Comparison of ENCODE assay signal across 18 mouse cellular contexts in genomic region chr6:147061630-147062029, GRCm38 (mm10). TPM values are rescaled to one million over a fixed set of nuclear protein-coding genes. Genes with fewer than 3 reads are reported as not detected.
DNase-seq lines count a peak whose midpoint lies in the region; ATAC-seq lines count a peak whose summit lies in the region.
"Had no signal": no experiment of that assay in that cellular context is flagged by ENCODE, and none has a peak within 500 bp of the region (broad histone marks: within the 10 kb centered on the region; RNA-seq: fewer than 3 reads in every experiment).

No protein-coding gene starts in this region.

- no peak overlapping the region for H3K4me3 ChIP-seq in liver, embryonic 11.5 days (ENCODE audit: low read depth, low read length)
- no peak overlapping the region for H3K4me3 ChIP-seq in liver, embryonic 12.5 days
- no peak overlapping the region for H3K4me3 ChIP-seq in forebrain, embryonic 12.5 days (replicated peaks)
- H3K4me3 ChIP-seq in hindbrain, embryonic 16.5 days (ENCODE audit: low read length): no peak overlapping the region
- H3K4me3 ChIP-seq in neural tube, embryonic 14.5 days (ENCODE audit: low read depth, low read length): no peak overlapping the region
- no peak overlapping the region for H3K4me3 ChIP-seq in kidney, embryonic 14.5 days (ENCODE audit: low read length)
- H3K4me3 ChIP-seq: left cerebral cortex, adult 2 months; limb, embryonic 13.5 days; stomach, embryonic 15.5 days had no signal

- no peak overlapping the region for H3K4me2 ChIP-seq in liver, embryonic 11.5 days
- H3K4me2 ChIP-seq in liver, embryonic 12.5 days: no peak overlapping the region
- no peak overlapping the region for H3K4me2 ChIP-seq in forebrain, embryonic 12.5 days
- no peak overlapping the region for H3K4me2 ChIP-seq in hindbrain, embryonic 16.5 days (ENCODE audit: low read length)
- no peak overlapping the region; the same call in 1 of the 2 replicates for H3K4me2 ChIP-seq in neural tube, embryonic 14.5 days (ENCODE audit: low read depth, low read length)
- no peak overlapping the region for H3K4me2 ChIP-seq in kidney, embryonic 14.5 days (replicated peaks; ENCODE audit: low read depth, low read length)
- H3K4me2 ChIP-seq: lung, embryonic 14.5 days; stomach, embryonic 15.5 days had no signal

- no peaks in the 10 kb centered on the region for H3K27me3 ChIP-seq in liver, embryonic 11.5 days (replicated peaks; ENCODE audit: control insufficient read depth, insufficient read depth, low read length)
- no peaks in the 10 kb centered on the region for H3K27me3 ChIP-seq in liver, embryonic 12.5 days (replicated peaks)
- H3K27me3 ChIP-seq in forebrain, embryonic 12.5 days: no peaks in the 10 kb centered on the region
- H3K27me3 ChIP-seq in hindbrain, embryonic 16.5 days (replicated peaks; ENCODE audit: control insufficient read depth, insufficient read depth, low read length): no peaks in the 10 kb centered on the region
- H3K27me3 ChIP-seq in neural tube, embryonic 14.5 days (ENCODE audit: control insufficient read depth, insufficient read depth, low read length): no peaks in the 10 kb centered on the region
- H3K27me3 ChIP-seq in kidney, embryonic 14.5 days (ENCODE audit: control insufficient read depth, insufficient read depth, low read length): no peaks in the 10 kb centered on the region
- H3K27me3 ChIP-seq: limb, embryonic 13.5 days; stomach, embryonic 15.5 days had no signal

- H3K27ac ChIP-seq in liver, embryonic 11.5 days (ENCODE audit: low read depth, low read length): no peak overlapping the region
- no peak overlapping the region for H3K27ac ChIP-seq in liver, embryonic 12.5 days
- peak overlapping the region; percentile 46; the same call in 1 of the 2 replicates for H3K27ac ChIP-seq in forebrain, embryonic 12.5 days
- H3K27ac ChIP-seq in hindbrain, embryonic 16.5 days (ENCODE audit: low read depth, low read length): no peak overlapping the region
- peak overlapping the region; percentile 18; the same call in 1 of the 2 replicates for H3K27ac ChIP-seq in neural tube, embryonic 14.5 days (ENCODE audit: low read depth, low read length)
- H3K27ac ChIP-seq in kidney, embryonic 14.5 days (ENCODE audit: low read depth, low read length): no peak overlapping the region
- H3K27ac ChIP-seq: left cerebral cortex, adult 2 months; stomach, embryonic 15.5 days had no signal

- no peak for ATAC-seq in liver, embryonic 11.5 days (replicated peaks; ENCODE audit: low FRiP score)
- ATAC-seq in liver, embryonic 12.5 days: no peak
- ATAC-seq in forebrain, embryonic 12.5 days (ENCODE audit: low FRiP score): peak; percentile 74; the same call in 1 of the 2 replicates
- ATAC-seq in hindbrain, embryonic 16.5 days: peak; percentile 76; the same call in 1 of the 2 replicates
- peak; percentile 95 for ATAC-seq in neural tube, embryonic 14.5 days (ENCODE audit: low read depth)
- ATAC-seq in kidney, embryonic 14.5 days (ENCODE audit: low FRiP score, low TSS enrichment): no peak
- ATAC-seq: activated CD4-positive, CD25-positive, alpha-beta regulatory T cell, adult 4 months had no signal

- no peaks in the 10 kb centered on the region for H3K4me1 ChIP-seq in liver, embryonic 11.5 days (replicated peaks; ENCODE audit: control insufficient read depth, insufficient read depth, low read length)
- H3K4me1 ChIP-seq in liver, embryonic 12.5 days: no peaks in the 10 kb centered on the region
- no peaks in the 10 kb centered on the region; the same call in 1 of the 2 replicates for H3K4me1 ChIP-seq in forebrain, embryonic 12.5 days
- no peaks in the 10 kb centered on the region for H3K4me1 ChIP-seq in hindbrain, embryonic 16.5 days (ENCODE audit: control insufficient read depth, insufficient read depth, low read depth, low read length)
- no peaks in the 10 kb centered on the region for H3K4me1 ChIP-seq in neural tube, embryonic 14.5 days (ENCODE audit: control insufficient read depth, insufficient read depth, low read length)
- H3K4me1 ChIP-seq in kidney, embryonic 14.5 days (ENCODE audit: control insufficient read depth, insufficient read depth, low read length): no peaks in the 10 kb centered on the region
- H3K4me1 ChIP-seq: stomach, embryonic 15.5 days had no signal

- intact Hi-C loops in heart, postnatal 25 days (cut with DNase I): no loop called here

- H3K9ac ChIP-seq in liver, embryonic 11.5 days (ENCODE audit: low read depth, low read length): no peak overlapping the region
- H3K9ac ChIP-seq in liver, embryonic 12.5 days: no peak overlapping the region
- H3K9ac ChIP-seq in forebrain, embryonic 12.5 days: no peak overlapping the region
- no peak overlapping the region for H3K9ac ChIP-seq in hindbrain, embryonic 16.5 days (ENCODE audit: low read depth, low read length)
- no peak overlapping the region for H3K9ac ChIP-seq in neural tube, embryonic 14.5 days (replicated peaks; ENCODE audit: low read depth, low read length)
- no peak overlapping the region for H3K9ac ChIP-seq in kidney, embryonic 14.5 days (ENCODE audit: low read depth, low read length)
- H3K9ac ChIP-seq: limb, embryonic 13.5 days; lung, embryonic 14.5 days; stomach, embryonic 15.5 days had no signal

- DNase-seq in liver, embryonic 11.5 days (ENCODE audit: low spot score): peak; percentile 26
- DNase-seq in heart, postnatal 25 days (ENCODE audit: low spot score): no peak
- DNase-seq: heart, adult 18-20 months; heart, postnatal 10 days; kidney, adult 9 months; lung, embryonic 14.5 days had no signal

- WGBS in liver, embryonic 11.5 days: 90% methylated on average over 9 of the region's 9 CpGs
- WGBS in liver, embryonic 12.5 days (ENCODE audit: insufficient replicate concordance): 81% methylated on average over 9 of the region's 9 CpGs
- WGBS in forebrain, embryonic 12.5 days: 75% methylated on average over 9 of the region's 9 CpGs
- 73% methylated on average over 9 of the region's 9 CpGs for WGBS in hindbrain, embryonic 16.5 days
- WGBS in neural tube, embryonic 14.5 days: 61% methylated on average over 9 of the region's 9 CpGs
- 90% methylated on average over 9 of the region's 9 CpGs for WGBS in kidney, embryonic 14.5 days

- H3K36me3 ChIP-seq in liver, embryonic 11.5 days (ENCODE audit: control insufficient read depth, insufficient read depth, low read length): peaks cover 8% of the 10 kb centered on the region; the same call in 1 of the 2 replicates
- peaks cover 85% of the 10 kb centered on the region for H3K36me3 ChIP-seq in liver, embryonic 12.5 days
- peaks cover 52% of the 10 kb centered on the region for H3K36me3 ChIP-seq in forebrain, embryonic 12.5 days (replicated peaks)
- H3K36me3 ChIP-seq in hindbrain, embryonic 16.5 days (ENCODE audit: control insufficient read depth, insufficient read depth, low read length): 0 out of 2 replicates have a peak, but pooled peaks cover 7% of the 10 kb centered on the region
- H3K36me3 ChIP-seq in neural tube, embryonic 14.5 days (ENCODE audit: control insufficient read depth, insufficient read depth, low read length): peaks cover 5% of the 10 kb centered on the region; the same call in 1 of the 2 replicates
- H3K36me3 ChIP-seq in kidney, embryonic 14.5 days (ENCODE audit: control insufficient read depth, insufficient read depth, low read length): peaks cover 61% of the 10 kb centered on the region

- H3K9me3 ChIP-seq in liver, embryonic 11.5 days (ENCODE audit: control insufficient read depth, low read length): no peaks in the 10 kb centered on the region
- no peaks in the 10 kb centered on the region for H3K9me3 ChIP-seq in liver, embryonic 12.5 days (replicated peaks)
- H3K9me3 ChIP-seq in forebrain, embryonic 12.5 days: no peaks in the 10 kb centered on the region
- no peaks in the 10 kb centered on the region for H3K9me3 ChIP-seq in hindbrain, embryonic 16.5 days (ENCODE audit: control insufficient read depth, low read length)
- no peaks in the 10 kb centered on the region for H3K9me3 ChIP-seq in neural tube, embryonic 14.5 days (ENCODE audit: control insufficient read depth, low read length)
- no peaks in the 10 kb centered on the region for H3K9me3 ChIP-seq in kidney, embryonic 14.5 days (ENCODE audit: control insufficient read depth, low read length)
- H3K9me3 ChIP-seq: limb, embryonic 13.5 days; stomach, embryonic 15.5 days had no signal

RNA-seq across cellular contexts. Expression of gene Mrps35, which starts 19.1 kb away (rescaled TPM):
- 139 and 140 TPM in 2 replicates for polyA plus RNA-seq in liver, embryonic 11.5 days (2014; fragmentation: Nextera tagmentation; extraction: Ambion mirVana)
- polyA plus RNA-seq in liver, embryonic 12.5 days (2016; fragmentation: Nextera tagmentation; extraction: Ambion mirVana): 72.2 and 77.2 TPM in 2 replicates
- polyA plus RNA-seq in forebrain, embryonic 12.5 days (2016; fragmentation: Nextera tagmentation; extraction: Ambion mirVana): 89.5 and 94.3 TPM in 2 replicates
- 76.1 and 81.6 TPM in 2 replicates for polyA plus RNA-seq in hindbrain, embryonic 16.5 days (2015; fragmentation: Nextera tagmentation; extraction: Ambion mirVana)
- 66.2 and 82.3 TPM in 2 replicates for polyA plus RNA-seq in neural tube, embryonic 14.5 days (2014; fragmentation: Nextera tagmentation; extraction: Ambion mirVana)
- total RNA-seq in heart, postnatal 25 days (2021): 100 to 1,000 TPM; 182 to 211 TPM
- 135 and 153 TPM in 2 replicates for polyA plus RNA-seq in kidney, embryonic 14.5 days (2014; fragmentation: Nextera tagmentation; extraction: Ambion mirVana)

RNA-seq across cellular contexts. Expression of gene Mansc4, which starts 25.2 kb away (rescaled TPM):
- polyA plus RNA-seq in liver, embryonic 11.5 days (2014; fragmentation: Nextera tagmentation; extraction: Ambion mirVana): 0.40 and 0.65 TPM in 2 replicates
- 0.11 and 0.16 TPM in 2 replicates for polyA plus RNA-seq in liver, embryonic 12.5 days (2016; fragmentation: Nextera tagmentation; extraction: Ambion mirVana)
- polyA plus RNA-seq in forebrain, embryonic 12.5 days (2016; fragmentation: Nextera tagmentation; extraction: Ambion mirVana): 0.41 and 0.68 TPM in 2 replicates
- polyA plus RNA-seq in hindbrain, embryonic 16.5 days (2015; fragmentation: Nextera tagmentation; extraction: Ambion mirVana): 0.65 and 0.81 TPM in 2 replicates
- 0.66 and 1.1 TPM in 2 replicates for polyA plus RNA-seq in neural tube, embryonic 14.5 days (2014; fragmentation: Nextera tagmentation; extraction: Ambion mirVana)
- not detected for total RNA-seq in heart, postnatal 25 days (2021)
- 4.7 and 6.1 TPM in 2 replicates for polyA plus RNA-seq in kidney, embryonic 14.5 days (2014; fragmentation: Nextera tagmentation; extraction: Ambion mirVana)
- total RNA-seq: common myeloid progenitor, adult 5-6 weeks; heart, adult 18-20 months; heart, postnatal 10 days; left cerebral cortex, adult 2 months; megakaryocyte, adult 5-6 weeks; MEL had no signal

RNA-seq across cellular contexts. Expression of gene Rep15, which starts 29.2 kb away (rescaled TPM):
- polyA plus RNA-seq in liver, embryonic 11.5 days (2014; fragmentation: Nextera tagmentation; extraction: Ambion mirVana): 1.7 TPM in 2 replicates
- polyA plus RNA-seq in liver, embryonic 12.5 days (2016; fragmentation: Nextera tagmentation; extraction: Ambion mirVana): 0.87 and 0.91 TPM in 2 replicates
- 0.62 and 1.1 TPM in 2 replicates for polyA plus RNA-seq in forebrain, embryonic 12.5 days (2016; fragmentation: Nextera tagmentation; extraction: Ambion mirVana)
- polyA plus RNA-seq in hindbrain, embryonic 16.5 days (2015; fragmentation: Nextera tagmentation; extraction: Ambion mirVana): 0.54 and 0.82 TPM in 2 replicates
- polyA plus RNA-seq in neural tube, embryonic 14.5 days (2014; fragmentation: Nextera tagmentation; extraction: Ambion mirVana): 0.60 and 0.79 TPM in 2 replicates
- 1 to 10 TPM in 1 of 2 experiments, under 1 TPM in 1; 0.56 to 1.1 TPM for total RNA-seq in heart, postnatal 25 days (2021)
- polyA plus RNA-seq in kidney, embryonic 14.5 days (2014; fragmentation: Nextera tagmentation; extraction: Ambion mirVana): 1.6 and 1.7 TPM in 2 replicates
- total RNA-seq: common myeloid progenitor, adult 5-6 weeks had no signal

RNA-seq across cellular contexts. Expression of gene Klhl42, which starts 29.5 kb away (rescaled TPM):
- 6.8 and 7.6 TPM in 2 replicates for polyA plus RNA-seq in liver, embryonic 11.5 days (2014; fragmentation: Nextera tagmentation; extraction: Ambion mirVana)
- 3.6 and 4.1 TPM in 2 replicates for polyA plus RNA-seq in liver, embryonic 12.5 days (2016; fragmentation: Nextera tagmentation; extraction: Ambion mirVana)
- polyA plus RNA-seq in forebrain, embryonic 12.5 days (2016; fragmentation: Nextera tagmentation; extraction: Ambion mirVana): 6.7 and 7.3 TPM in 2 replicates
- polyA plus RNA-seq in hindbrain, embryonic 16.5 days (2015; fragmentation: Nextera tagmentation; extraction: Ambion mirVana): 6.3 and 8.2 TPM in 2 replicates
- polyA plus RNA-seq in neural tube, embryonic 14.5 days (2014; fragmentation: Nextera tagmentation; extraction: Ambion mirVana): 9.7 and 10.3 TPM in 2 replicates
- total RNA-seq in heart, postnatal 25 days (2021): 1 to 10 TPM; 5.4 to 6.7 TPM
- polyA plus RNA-seq in kidney, embryonic 14.5 days (2014; fragmentation: Nextera tagmentation; extraction: Ambion mirVana): 3.4 and 7.2 TPM in 2 replicates

Comparison
In these comparisons a context has a peak if more than half of its experiments do, and no peak if none do; other contexts are left out.
1. ATAC-seq: peak in forebrain, embryonic 12.5 days (single experiment), hindbrain, embryonic 16.5 days (single experiment) and neural tube, embryonic 14.5 days (single experiment); none in liver, embryonic 11.5 days (single experiment), liver, embryonic 12.5 days (single experiment) and kidney, embryonic 14.5 days (single experiment).
2. H3K27ac ChIP-seq: peak in forebrain, embryonic 12.5 days (single experiment) and neural tube, embryonic 14.5 days (single experiment); none in liver, embryonic 11.5 days (single experiment), liver, embryonic 12.5 days (single experiment), hindbrain, embryonic 16.5 days (single experiment) and kidney, embryonic 14.5 days (single experiment).